Mouse (Mus musculus): Measurements from ENCODE around the gene Cox7b.
"Not testable (repeated sequence)": the region's sequence is repeated elsewhere in the genome, so short reads cannot be mapped to it uniquely, and the experiment has no call there.

The Cox7b gene

DNA sequence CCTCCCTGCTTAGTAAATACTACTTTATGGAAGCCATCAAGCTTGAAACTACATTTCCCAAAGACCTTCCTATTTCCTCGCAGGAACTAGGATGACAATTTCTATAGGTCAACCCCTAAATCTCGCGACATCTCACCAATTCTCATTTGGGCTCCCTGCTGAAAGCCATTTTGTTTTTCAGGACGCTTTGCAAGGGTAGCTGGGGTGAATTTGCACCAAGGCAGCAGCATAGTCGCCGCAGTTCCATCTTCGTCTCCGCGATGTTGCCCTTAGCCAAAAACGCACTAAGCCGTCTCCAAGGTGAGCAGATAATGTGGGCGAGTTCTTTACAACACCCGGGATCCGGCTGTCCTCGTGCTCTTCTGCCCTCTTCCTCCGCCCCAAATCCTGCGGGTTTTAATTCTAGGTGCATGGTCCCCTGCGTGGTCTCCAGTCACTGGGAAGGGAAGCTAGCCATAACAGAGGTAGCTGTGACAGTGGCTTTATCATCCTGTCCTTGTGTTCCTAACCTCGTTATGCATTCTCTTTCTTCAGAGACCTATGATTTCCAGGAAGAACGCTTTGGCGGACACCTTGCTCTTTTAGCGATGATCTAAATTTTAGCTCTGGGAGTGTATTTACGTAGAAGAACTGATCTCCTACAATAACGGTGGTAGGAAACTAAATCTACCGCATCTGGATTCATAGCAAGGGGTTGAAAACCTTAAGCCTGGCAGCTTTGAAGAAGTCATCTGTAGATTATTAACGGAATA, at the start of gene Cox7b:
Gene Cox7b, plus strand, starts transcription at position 130 of the 752 bp plus-strand sequence.
- DNase-seq (ENCODE audit: low read depth in 1 of 2, low spot score in 2 of 2) = peak in 1 of 2 experiments; percentile 51

DNA sequence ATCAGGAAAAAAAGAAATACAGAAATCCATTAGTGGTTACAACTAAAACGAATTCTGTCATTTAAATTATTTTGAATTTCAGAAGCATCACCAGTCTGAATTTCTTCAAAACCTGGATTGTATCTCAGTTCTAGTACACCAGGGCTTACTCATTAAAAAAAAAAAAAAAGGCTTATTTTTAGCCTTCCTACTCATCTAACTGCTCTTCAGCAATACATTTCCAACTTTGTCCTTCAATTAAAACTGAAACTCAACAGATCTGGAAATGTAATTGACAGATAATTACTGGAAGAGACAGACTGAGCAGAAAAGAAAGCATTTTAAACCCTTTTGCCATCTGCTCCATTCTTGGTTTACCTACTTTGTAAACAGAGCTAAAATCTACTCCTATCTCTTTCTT, 13.9 kb upstream of the Cox7b start:
- DNase-seq (ENCODE audit: low read depth in 1 of 2, low spot score in 2 of 2) = no peak

DNA sequence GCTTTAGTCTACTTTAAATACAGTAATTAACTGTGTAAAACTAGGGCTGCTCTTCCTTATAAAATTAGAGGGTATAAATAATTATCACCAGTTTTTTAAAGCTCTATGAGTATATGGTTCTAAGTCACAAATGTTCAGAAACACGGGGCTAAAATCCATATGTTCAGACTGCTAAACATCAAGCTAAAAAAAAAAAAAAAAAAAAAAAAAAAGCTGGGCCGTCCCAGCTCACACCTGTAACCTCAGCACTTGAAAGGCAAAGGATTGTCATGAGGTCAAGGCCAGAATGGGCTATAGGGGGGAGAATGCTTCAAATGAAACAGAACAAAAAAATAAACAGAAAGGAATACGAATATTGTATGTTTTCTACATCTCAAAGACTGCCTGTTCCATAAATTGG, 4.7 kb upstream of the Cox7b start:
- no peak for DNase-seq (ENCODE audit: low read depth in 1 of 2, low spot score in 2 of 2)

DNA sequence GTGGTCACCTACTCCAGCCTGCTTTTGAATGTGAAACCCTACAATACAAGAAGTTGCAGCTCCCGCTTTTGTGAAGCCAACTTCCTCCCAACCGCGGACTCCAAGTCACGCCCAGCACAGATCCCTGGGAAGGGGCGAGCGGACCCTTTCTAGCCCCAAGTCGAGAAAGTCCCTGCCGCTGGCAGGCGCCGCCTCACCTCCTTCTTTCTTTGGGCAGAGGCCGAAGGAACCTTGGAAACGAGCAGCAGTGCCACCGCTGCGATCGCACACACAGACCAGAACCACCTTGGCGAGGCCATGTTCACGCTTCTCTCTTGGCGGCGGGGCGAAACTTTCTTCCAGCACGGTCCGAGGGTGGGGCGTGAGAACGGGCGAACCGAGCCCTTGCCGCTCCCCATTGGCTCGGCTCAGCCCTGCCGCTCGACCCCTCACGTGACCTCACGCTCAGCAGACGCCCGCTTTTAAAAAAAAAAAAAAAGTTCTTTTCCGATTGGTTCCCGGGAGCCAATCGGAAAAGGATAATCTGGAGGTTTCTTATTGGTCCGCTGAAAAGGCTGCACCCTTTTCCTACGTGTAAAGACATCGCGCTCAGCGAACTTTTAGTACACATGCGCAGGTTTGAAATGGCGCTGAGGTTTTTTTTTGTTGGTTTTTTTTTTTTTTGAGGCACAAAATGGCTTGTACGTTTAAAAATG, 3.9 kb upstream of the Cox7b start, which contains the start of gene Magt1:
Gene Magt1, minus strand, starts transcription at position 442 of the 695 bp plus-strand sequence.
- DNase-seq (ENCODE audit: low read depth in 1 of 2, low spot score in 2 of 2) = peak; percentile 75 to 77

DNA sequence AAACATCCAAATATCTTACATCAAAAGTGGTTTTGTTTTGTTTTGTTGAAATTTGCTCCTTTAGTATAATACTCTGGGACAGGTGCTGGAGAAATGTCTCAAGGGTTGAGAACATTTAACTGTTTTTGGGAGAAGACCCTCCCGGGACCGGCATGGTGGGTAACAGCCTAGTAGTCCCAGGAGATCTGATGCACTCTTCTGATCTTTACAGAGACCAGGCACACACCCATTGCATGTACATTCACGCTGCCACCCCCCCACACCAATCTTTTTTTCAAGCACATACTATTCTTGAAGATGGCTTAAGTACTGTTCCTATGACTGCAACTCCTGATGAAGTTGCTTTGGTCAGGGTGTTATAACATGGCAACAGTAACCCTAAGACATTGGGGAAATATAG, 2.9 kb upstream of the Cox7b start:
- no peak for DNase-seq (ENCODE audit: low read depth in 1 of 2, low spot score in 2 of 2)

DNA sequence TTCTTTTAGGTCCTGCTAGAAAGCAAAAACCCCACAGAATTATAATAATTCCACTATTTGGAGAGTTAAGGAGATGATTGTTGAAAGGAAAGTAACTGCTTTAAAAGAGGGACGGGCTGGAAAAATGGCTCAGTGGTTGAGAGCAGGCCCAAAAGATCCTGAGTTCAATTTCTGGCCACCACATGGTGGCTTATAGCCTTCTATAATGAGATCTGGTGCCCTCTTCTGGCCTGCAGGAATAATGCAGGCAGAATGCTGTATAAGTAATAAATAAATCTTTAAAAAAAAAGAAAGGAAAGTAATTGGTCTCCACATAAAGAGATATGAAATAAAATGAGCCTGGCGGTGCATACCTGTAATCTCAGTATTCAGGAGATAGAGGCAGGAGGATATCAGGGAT, 2.3 kb upstream of the Cox7b start:
- DNase-seq (ENCODE audit: low read depth in 1 of 2, low spot score in 2 of 2) = no peak

DNA sequence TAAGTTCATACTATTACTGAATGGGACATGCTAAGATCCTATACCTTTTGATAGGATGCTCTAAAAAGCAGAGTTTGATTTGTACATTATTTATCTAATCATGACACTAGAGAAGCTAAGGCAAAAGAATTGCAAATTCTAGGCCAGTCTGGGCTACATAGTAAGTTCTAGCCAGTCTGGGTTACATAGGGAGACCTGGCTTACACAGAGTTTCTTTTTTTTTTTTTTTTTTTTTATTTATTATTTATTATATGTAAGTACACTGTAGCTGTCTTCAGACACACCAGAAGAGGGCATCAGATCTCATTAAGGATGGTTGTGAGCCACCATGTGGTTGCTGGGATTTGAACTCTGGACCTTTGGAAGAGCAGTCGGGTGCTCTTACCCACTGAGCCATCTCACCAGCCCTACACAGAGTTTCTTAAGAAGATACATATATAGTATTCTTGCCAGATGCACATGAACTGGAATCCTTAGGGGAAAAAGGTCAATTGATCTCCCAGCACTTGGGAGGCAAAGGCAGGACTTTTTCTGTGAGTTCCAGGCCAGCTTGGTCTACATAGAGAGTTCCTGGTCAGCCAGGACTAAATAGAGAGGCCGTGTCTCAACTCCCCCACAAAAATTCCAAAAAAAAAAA, 641 bp upstream of the Cox7b start:
- DNase-seq (ENCODE audit: low read depth in 1 of 2, low spot score in 2 of 2) = not testable (repeated sequence)

DNA sequence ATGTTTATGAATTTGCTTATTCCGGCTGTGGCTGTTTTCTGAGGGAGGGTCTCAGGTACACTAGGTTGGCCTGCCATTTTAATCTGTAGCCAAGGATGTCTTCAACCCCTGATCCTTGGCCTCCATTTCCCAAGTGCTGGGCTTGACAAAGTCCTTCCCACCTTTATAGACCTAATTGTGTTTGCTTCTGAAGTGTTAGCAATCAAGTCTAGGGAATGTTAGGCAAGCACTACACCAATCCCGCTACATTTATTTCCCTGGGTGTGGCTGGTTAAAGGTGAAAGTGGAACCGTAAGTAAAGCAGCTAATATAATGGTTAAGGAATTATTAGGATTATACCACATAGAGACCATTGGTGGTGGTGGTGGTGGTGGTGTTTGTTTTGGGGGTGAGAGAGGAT, 1.6 kb downstream of the Cox7b start:
- DNase-seq (ENCODE audit: low read depth in 1 of 2, low spot score in 2 of 2) = no peak

DNA sequence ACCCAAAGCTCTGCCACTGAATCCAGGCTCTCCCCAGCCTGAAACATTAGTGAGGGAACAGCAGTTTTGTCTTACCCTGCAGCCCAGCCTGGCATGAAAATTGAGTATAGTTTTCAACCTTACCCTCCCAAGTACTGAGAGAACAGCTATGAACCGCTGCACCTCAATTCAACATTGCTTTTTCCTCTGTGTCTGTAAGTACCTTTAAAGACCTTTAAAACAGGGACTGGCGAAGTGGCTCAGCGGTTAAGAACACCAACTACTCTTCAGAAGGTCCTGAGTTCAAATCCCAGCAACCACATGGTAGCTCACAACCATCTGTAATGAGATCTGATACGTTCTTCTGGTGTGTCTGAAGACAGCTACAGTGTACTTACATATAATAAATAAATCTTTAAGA, 2.0 kb downstream of the Cox7b start:
- no peak for DNase-seq (ENCODE audit: low read depth in 1 of 2, low spot score in 2 of 2)

DNA sequence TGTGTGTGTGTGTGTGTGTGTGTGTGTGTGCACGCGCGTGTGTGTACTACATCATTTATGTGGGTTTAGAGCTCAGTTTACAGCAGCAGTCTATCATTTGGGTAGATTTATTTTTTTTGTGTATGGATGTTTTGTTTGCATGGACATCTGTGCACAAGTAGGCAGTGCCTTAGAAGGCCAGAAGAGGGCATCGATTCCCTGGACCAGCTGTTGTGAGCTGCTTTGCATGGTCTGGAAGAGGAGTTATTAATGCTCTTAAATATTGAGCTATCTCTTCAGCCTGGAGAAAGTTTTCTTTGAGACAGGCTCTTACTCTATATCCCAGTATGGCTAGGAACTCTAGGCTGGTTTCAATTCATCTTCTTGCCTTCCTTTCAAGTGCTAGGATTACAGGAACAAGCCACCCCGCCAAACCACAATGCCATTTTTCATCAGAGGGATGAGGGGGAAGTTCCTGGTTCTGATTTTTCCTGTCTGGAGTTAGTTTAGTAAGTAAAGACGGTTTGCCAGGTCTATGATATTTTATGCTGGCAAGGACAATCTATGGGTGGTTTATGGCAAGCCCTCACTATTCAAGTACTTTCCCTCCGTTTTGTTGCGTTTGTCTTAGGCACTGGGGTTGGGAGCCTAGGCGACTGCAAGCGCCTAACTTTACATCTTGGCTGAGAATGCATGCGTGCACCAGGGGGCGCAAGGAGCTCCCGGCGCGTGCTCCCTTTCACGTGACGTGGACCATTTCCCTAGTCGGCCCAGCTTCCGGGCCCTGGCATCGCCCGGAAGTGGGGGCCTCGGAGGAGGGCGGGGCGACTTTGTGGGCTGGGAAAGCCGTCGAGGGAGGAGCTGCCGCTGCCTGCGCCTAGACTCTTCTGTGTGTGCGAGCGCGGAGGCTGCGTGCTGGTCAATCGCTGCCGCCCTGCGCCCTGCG, 11.2 kb downstream of the Cox7b start, which contains the start of gene Atp7a:
Gene Atp7a, plus strand, starts transcription at position 859 of the 925 bp plus-strand sequence.
- peak; percentile 81 to 87 for DNase-seq (ENCODE audit: low read depth in 1 of 2, low spot score in 2 of 2)

DNA sequence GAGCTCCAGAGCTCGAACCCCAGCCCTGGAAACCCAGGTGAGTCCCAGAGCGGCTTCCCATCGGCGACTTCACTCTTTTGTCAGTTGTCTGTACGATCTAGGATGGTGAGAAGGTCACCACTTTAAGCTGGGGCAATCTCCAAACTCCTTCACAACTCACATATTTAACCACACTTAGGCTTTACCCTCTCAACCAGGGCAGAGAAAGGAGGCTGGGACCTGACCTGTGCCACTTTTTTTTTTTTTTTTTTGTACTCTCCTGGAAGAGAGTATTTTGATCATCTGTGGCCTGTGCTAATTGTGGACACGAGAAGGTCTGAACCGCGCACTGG, 11.8 kb downstream of the Cox7b start:
- no peak for DNase-seq (ENCODE audit: low read depth in 1 of 2, low spot score in 2 of 2)

DNA sequence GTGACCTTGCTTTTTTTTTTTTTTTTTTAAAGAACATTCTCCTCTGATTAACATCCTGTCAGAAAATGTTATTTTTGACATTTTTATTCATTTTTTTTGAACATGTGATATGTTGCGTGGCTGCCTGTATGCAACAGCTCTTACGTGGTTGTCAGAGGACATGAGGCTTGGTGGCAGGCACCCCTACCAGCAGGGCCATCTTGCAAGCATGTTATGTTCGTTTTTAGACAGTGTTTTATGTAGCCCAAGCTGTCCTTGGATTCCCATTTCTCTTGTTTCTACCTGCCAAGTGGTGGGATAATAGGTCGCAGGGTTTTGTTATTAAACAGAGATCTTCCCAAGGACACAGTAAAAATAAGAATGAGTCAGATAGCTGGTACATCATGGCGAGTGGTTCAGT, 14.7 kb downstream of the Cox7b start:
- no peak for DNase-seq (ENCODE audit: low read depth in 1 of 2, low spot score in 2 of 2)

DNA sequence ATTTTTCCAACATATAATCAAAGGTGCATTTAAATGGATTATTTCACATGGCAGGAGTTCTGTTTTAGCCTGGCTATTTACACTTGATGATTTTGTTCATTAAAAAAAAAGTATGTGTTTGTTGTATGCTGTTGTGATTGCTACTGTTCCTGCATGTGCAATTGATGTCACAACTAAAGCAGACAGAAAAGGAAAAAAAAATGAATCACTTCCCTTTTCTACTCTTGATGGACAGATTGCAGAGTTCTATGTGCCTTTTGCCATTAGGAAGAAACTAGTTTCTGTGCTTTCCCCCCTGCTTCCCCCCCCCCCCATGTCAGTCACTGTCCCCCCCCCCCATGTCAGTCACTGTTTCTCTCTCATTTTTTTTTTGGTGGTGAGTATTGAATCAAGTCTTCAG, 15.6 kb downstream of the Cox7b start:
- DNase-seq (ENCODE audit: low read depth in 1 of 2, low spot score in 2 of 2) = no peak

DNA sequence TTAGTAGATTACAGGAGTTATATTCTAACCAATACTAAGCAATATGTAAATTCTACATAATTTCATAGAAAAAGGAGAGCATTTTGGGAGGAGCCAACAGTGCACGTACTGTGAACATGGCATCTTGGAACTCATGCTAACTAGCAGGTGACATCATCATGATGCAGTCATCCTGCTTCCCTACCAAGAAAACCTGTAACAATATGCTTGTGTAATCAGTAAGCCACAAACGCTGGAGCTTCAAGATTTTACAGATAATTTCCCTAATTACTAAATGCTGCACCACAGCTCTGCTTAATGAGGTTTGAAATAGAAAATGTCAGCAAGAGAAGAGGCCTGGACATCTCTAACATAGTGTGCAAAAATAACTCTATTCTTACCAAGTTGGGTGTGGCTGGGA, 20.2 kb downstream of the Cox7b start:
- no peak for DNase-seq (ENCODE audit: low read depth in 1 of 2, low spot score in 2 of 2)

DNA sequence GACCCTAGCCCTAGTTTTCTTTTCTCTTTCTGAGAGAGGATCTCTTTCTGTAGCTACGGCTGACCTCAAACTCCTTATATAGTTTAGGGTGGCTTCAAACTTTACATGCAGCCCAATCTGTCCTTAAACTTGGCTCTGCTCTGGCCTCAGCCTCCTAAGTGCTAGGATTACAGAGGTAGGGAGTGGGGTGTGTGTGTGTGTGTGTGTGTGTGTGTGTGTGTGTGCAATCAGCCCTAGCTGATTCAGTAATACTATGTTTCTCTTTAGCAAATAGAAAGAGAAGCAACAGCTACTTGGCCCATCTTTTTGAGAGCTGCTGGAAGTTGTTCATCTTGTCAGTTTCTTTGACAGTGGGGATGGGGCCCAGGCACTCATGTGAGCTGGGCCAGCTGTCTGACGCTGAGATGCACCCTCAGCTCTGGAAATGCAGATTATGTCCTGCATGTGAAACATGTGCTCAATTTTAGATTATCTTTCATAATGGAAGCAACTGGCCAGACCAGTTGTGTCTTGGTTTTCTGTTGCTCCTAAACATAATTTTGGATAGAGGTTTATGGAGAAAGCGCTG, 21.8 kb downstream of the Cox7b start:
- DNase-seq (ENCODE audit: low read depth in 1 of 2, low spot score in 2 of 2) = no peak

DNA sequence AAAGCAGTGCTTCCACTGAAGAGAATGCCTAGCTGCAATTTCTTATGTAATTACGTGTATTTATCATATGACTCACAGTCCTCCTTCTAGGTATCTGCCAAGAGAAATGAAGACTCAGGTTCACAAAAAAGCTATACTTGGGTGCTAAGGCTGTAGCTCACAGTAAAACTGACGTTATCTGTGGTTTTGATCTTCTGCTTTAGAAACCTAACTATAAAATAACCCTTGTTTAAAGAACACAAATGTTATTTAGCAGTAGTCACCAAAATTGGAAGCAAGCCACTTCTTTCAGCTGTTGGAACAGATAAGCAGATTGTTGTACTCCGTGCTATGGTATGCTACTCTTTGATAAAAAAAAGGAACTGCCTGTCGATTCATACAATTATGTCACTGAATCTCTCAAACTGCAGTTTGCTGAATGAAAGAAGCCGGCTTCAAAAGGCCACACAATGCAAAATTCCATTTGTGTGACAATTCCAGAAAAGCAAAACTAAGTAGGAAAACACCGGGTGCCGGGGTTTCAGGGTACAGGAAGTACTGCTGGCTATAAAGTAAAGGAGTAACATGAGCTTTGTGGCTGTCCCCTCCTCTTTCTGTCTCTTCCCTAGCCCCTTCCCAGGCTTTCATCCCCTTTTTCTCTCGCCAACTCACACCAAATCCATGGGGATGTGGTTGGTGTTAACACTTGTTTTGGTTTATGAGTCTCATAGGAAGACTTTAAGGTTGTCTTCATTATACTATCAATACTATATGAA, 28.5 kb downstream of the Cox7b start:
- no peak for DNase-seq (ENCODE audit: low read depth in 1 of 2, low spot score in 2 of 2)

DNA sequence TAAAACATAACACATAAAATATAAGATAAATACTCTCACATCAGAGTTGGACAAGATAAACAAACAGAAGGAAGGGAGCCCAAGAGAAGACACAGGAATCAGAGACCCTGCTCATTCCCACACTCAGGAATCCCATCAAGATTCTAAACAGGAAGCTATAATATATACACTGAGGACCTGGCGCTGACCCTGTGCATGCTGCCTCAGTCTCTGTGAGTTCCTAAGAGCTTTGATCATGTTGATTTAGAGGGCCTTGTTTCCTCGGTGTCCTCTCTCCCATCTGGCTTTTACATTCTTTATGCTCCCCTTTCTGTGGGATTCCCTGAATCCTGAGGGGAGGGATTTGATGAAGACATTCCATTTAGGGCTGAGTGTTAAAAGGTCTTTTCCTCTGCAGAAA, 30.0 kb downstream of the Cox7b start:
- no peak for DNase-seq (ENCODE audit: low read depth in 1 of 2, low spot score in 2 of 2)

DNA sequence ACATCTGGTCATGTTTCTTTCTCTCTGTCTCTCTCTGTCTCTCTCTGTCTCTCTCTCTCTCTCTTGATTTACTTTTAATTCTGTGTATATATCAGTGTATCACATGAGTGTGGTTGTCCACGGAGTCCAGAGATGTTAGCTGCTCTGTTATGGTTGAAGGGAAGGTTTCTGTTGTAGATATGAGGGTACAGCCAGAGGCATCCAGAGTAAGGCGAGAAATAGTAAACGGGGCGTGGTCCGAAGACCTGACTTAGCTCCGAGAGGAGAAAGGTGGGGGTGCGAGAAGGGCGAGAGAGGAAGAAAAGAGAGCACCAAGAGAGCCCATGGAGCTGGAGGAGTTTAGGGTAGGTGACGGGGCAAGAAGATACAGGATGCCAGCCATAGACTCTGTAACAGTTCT, 30.4 kb downstream of the Cox7b start:
- DNase-seq (ENCODE audit: low read depth in 1 of 2, low spot score in 2 of 2) = no peak

DNA sequence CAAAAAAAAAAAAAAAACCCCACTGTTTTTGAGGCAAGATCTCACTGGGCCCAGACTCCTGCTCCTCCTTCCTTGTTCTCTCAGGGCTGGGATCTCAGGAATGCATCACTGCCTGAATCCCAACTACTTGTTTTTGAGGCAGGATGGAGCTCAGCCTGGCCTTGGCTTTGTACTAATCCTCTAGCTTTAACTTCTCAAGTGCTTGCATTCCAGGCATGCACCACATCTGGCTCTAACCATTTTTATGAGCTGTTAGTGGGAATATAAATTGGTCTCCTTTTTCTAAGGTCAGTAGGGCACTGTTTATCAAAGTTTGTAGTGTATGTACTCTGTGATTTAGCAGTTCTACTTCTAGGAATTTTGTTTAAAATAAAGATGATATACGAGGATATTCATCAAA, 32.7 kb downstream of the Cox7b start:
- DNase-seq (ENCODE audit: low read depth in 1 of 2, low spot score in 2 of 2) = no peak

Measured in monocyte, adult 2 months (primary cell).